Mouse (Mus musculus) lung, postnatal 0 days (tissue): ENCODE data around the gene Robo2.

Source experiments
- CTCF ChIP-seq: IDR thresholded peaks from 2 replicates; pipeline ENCODE4 v1.5.1; 2016; ENCODE audit warnings: antibody characterized with exemption, mild to moderate bottlenecking
- EP300 ChIP-seq: IDR thresholded peaks from 2 replicates; pipeline ENCODE4 v1.6.1; 2016; ENCODE audit warnings: antibody characterized with exemption, mild to moderate bottlenecking, control low read depth

DNA sequence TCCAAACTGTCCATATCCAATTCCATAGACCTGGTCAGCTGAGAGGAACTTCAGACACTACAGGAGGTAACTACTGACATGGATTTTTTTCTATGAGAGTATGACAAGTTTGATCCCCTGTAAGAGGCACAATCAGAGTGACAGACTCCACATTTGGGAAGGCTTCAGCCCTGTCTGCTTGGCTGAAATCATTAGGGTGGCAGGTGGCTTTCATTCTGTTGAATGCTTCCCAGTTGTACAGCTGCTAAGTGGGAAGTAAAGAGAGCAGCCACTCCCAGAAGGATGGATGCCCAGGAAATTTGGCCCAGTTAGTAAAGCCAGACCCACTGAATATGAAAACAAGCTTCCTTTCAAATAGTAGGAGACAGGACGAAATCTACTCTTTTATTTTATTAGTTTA lies 321.7 kb downstream of the Robo2 start:
- TF ChIP-seq CTCF (no peak), EP300 (no peak)
